Comparison of ENCODE assay signal across 25 mouse cellular contexts in genomic region chr4:142355387-142355786, GRCm38 (mm10).
A peak's percentile ranks its signal among the peaks of the same experiment; 100 is the strongest.
DNase-seq lines count a peak whose midpoint lies in the region; ATAC-seq and TF ChIP-seq lines count a peak whose summit lies in the region.
"Had no signal": no experiment of that assay in that cellular context is flagged by ENCODE, and none has a peak within 500 bp of the region (broad histone marks: within the 10 kb centered on the region; RNA-seq: fewer than 3 reads in every experiment).

No protein-coding gene starts in this region.

- WGBS in cerebellum, adult 2 months = 36% methylated on average over 8 of the region's 8 CpGs
- 77% methylated on average over 8 of the region's 8 CpGs for whole genome bisulfite sequencing in lung, postnatal 0 days
- WGBS in forebrain, embryonic 10.5 days = 90% methylated on average over 8 of the region's 8 CpGs

- no peak overlapping the region for H3K4me2 ChIP-seq in lung, postnatal 0 days (replicated peaks; ENCODE audit: low read depth, low read length)
- H3K4me2 ChIP-seq: embryonic facial prominence, embryonic 12.5 days; forebrain, embryonic 13.5 days; limb, embryonic 12.5 days; liver, embryonic 13.5 days; lung, embryonic 15.5 days; neural tube, embryonic 12.5 days had no signal

- H3K4me3 ChIP-seq in cerebellum, adult 2 months (replicated peaks; ENCODE audit: insufficient read depth, low read depth, low read length) = no peak overlapping the region
- no peak overlapping the region for H3K4me3 ChIP-seq in lung, postnatal 0 days (ENCODE audit: low read depth, low read length)
- H3K4me3 ChIP-seq in forebrain, embryonic 10.5 days = no peak overlapping the region
- H3K4me3 ChIP-seq: embryonic facial prominence, embryonic 12.5 days; erythroblast, embryonic 14.5 days; forebrain, embryonic 13.5 days; heart, embryonic 10.5 days; limb, embryonic 12.5 days; liver, embryonic 13.5 days; lung, embryonic 15.5 days; midbrain, embryonic 10.5 days; neural tube, embryonic 12.5 days had no signal

- no peak for ATAC-seq in cerebellum, adult (ENCODE audit: insufficient number of reproducible peaks, low FRiP score, low TSS enrichment)
- ATAC-seq in lung, postnatal 0 days = no peak
- ATAC-seq: activated CD4-positive, CD25-positive, alpha-beta regulatory T cell, adult 4 months; forebrain, embryonic 13.5 days; intestine, embryonic 16.5 days had no signal

- no peak for TF ChIP-seq POLR2A in cerebellum, adult 2 months (IDR thresholded peaks at IDR 0.05; ENCODE audit: borderline replicate concordance, insufficient read depth, low read length)

- TF ChIP-seq CTCF in cerebellum, adult 2 months (IDR thresholded peaks at IDR 0.05; ENCODE audit: borderline replicate concordance, insufficient read depth, low read depth, low read length) = no peak
- TF ChIP-seq CTCF in lung, postnatal 0 days (IDR thresholded peaks at IDR 0.05) = no peak

- H3K4me1 ChIP-seq in cerebellum, adult 2 months (ENCODE audit: control insufficient read depth, insufficient read depth, low read length) = peaks cover 28% of the 10 kb centered on the region
- H3K4me1 ChIP-seq in lung, postnatal 0 days (ENCODE audit: insufficient read depth, low read depth, low read length) = no peaks in the 10 kb centered on the region
- H3K4me1 ChIP-seq in forebrain, embryonic 10.5 days = peaks cover 8% of the 10 kb centered on the region; the same call in 1 of the 2 replicates
- H3K4me1 ChIP-seq: heart, embryonic 10.5 days; midbrain, embryonic 10.5 days had no signal

- no peaks in the 10 kb centered on the region for H3K36me3 ChIP-seq in lung, postnatal 0 days (ENCODE audit: insufficient read depth, low read length)
- H3K36me3 ChIP-seq in forebrain, embryonic 10.5 days (replicated peaks) = no peaks in the 10 kb centered on the region
- H3K36me3 ChIP-seq: embryonic facial prominence, embryonic 12.5 days; heart, embryonic 10.5 days; limb, embryonic 12.5 days; liver, embryonic 13.5 days; lung, embryonic 15.5 days; midbrain, embryonic 10.5 days; neural tube, embryonic 12.5 days had no signal

- peak in 1 of 2 experiments; percentile 37 for DNase-seq in cerebellum, adult 2 months
- peak; percentile 28 for DNase-seq in layer of hippocampus, adult 11-12 months (ENCODE audit: low spot score)
- DNase-seq in layer of hippocampus, postnatal 14 days (ENCODE audit: low spot score in 2 of 2) = no peak
- peak; percentile 11 for DNase-seq in lung, postnatal 0 days (ENCODE audit: low spot score)
- DNase-seq in lung, postnatal 4 days = no peak
- peak; percentile 66 for DNase-seq in brain, adult 2 months (ENCODE audit: low read depth, low spot score)
- no peak for DNase-seq in forebrain, embryonic 10.5 days (ENCODE audit: extremely low spot score, low spot score)
- DNase-seq: adrenal gland, postnatal 10 days; cerebellum, adult 9-10 months; kidney, postnatal 25 days; liver, embryonic 13.5 days; retina, postnatal 1 day; thymus, adult 18-20 months; thymus, postnatal 36 days had no signal

- H3K9me3 ChIP-seq in lung, postnatal 0 days (ENCODE audit: low read length) = no peaks in the 10 kb centered on the region
- H3K9me3 ChIP-seq in forebrain, embryonic 10.5 days = no peaks in the 10 kb centered on the region
- H3K9me3 ChIP-seq: embryonic facial prominence, embryonic 12.5 days; forebrain, embryonic 13.5 days; heart, embryonic 10.5 days; limb, embryonic 12.5 days; liver, embryonic 13.5 days; lung, embryonic 15.5 days; midbrain, embryonic 10.5 days; neural tube, embryonic 12.5 days had no signal

- no peak for TF ChIP-seq EP300 in lung, postnatal 0 days (IDR thresholded peaks at IDR 0.05)

- peak overlapping the region; percentile 17; the same call in 1 of the 2 replicates for H3K27ac ChIP-seq in cerebellum, adult 2 months (ENCODE audit: insufficient read depth, low read length)
- no peak overlapping the region for H3K27ac ChIP-seq in lung, postnatal 0 days (ENCODE audit: low read length)
- H3K27ac ChIP-seq in forebrain, embryonic 10.5 days = no peak overlapping the region
- H3K27ac ChIP-seq: embryonic facial prominence, embryonic 12.5 days; forebrain, embryonic 13.5 days; heart, embryonic 10.5 days; limb, embryonic 12.5 days; liver, embryonic 13.5 days; lung, embryonic 15.5 days; midbrain, embryonic 10.5 days; neural tube, embryonic 12.5 days had no signal

- no peak overlapping the region for H3K9ac ChIP-seq in lung, postnatal 0 days (replicated peaks; ENCODE audit: low read depth)
- H3K9ac ChIP-seq: embryonic facial prominence, embryonic 12.5 days; forebrain, embryonic 13.5 days; limb, embryonic 12.5 days; liver, embryonic 13.5 days; lung, embryonic 15.5 days; neural tube, embryonic 12.5 days had no signal

- H3K27me3 ChIP-seq in cerebellum, adult 2 months (ENCODE audit: control insufficient read depth, insufficient read depth, low read length) = no peaks in the 10 kb centered on the region
- no peaks in the 10 kb centered on the region for H3K27me3 ChIP-seq in lung, postnatal 0 days (replicated peaks; ENCODE audit: insufficient read depth, low read length)
- H3K27me3 ChIP-seq in forebrain, embryonic 10.5 days (ENCODE audit: poor library complexity, severe bottlenecking) = no peaks in the 10 kb centered on the region
- H3K27me3 ChIP-seq: embryonic facial prominence, embryonic 12.5 days; forebrain, embryonic 13.5 days; limb, embryonic 12.5 days; liver, embryonic 13.5 days; lung, embryonic 15.5 days; neural tube, embryonic 12.5 days had no signal

Comparison
In these comparisons a context has a peak if more than half of its experiments do, and no peak if none do; other contexts are left out.
1. DNase-seq: peak in layer of hippocampus, adult 11-12 months (single experiment), lung, postnatal 0 days (single experiment) and brain, adult 2 months (single experiment); none in layer of hippocampus, postnatal 14 days (0 of 2), lung, postnatal 4 days (0 of 2) and forebrain, embryonic 10.5 days (single experiment).